Mouse (Mus musculus): Measurements from ENCODE around the gene Rps6ka3. TPM values are rescaled to one million over a fixed set of nuclear protein-coding genes. Genes with fewer than 3 reads are reported as not detected.

Rps6ka3 gene
- polyA plus RNA-seq, 1 experiment from 2014 or later, result 4.3 TPM

DNA sequence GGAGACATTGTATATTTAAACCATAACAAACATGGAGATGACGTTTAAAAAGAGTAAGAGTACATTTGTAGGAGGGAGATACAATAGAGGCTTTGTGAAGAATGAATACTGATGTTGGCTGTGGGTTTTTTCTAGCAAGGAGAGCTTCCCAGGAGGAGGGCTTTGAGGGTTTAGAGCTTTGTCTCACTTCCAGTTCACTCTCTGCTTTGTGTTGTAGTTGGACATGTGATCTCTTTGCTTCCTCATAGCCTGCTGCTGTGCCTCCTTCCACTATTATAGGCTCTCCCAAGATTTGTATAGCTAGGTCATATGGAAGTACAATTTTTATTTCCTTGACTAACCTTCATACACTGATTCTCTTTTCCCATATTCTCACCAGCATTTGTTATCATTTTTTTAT is 27.2 kb downstream of the Rps6ka3 start:
- Histone ChIP-seq H3K4me2 (ENCODE audit: low read length) (no peak overlapping the region), H3K27ac (ENCODE audit: low read depth, low read length) (no peak overlapping the region), H3K36me3 (ENCODE audit: control insufficient read depth, insufficient read depth, low read length) (no peaks in the 10 kb centered on the region), H3K27me3 (replicated peaks; ENCODE audit: control insufficient read depth, insufficient read depth, low read length) (no peaks in the 10 kb centered on the region), H3K4me1 (ENCODE audit: control insufficient read depth, insufficient read depth, low read length) (no peaks in the 10 kb centered on the region), H3K4me3 (ENCODE audit: low read depth, low read length) (no peak overlapping the region), H3K9ac (ENCODE audit: low read length) (no peak overlapping the region), H3K9me3 (replicated peaks; ENCODE audit: control insufficient read depth, low read length) (no peaks in the 10 kb centered on the region)
- WGBS, result 24% methylated on average over 1 of the region's 1 CpGs
- ATAC-seq (no peak), DNase-seq (ENCODE audit: low spot score) (no peak)

DNA sequence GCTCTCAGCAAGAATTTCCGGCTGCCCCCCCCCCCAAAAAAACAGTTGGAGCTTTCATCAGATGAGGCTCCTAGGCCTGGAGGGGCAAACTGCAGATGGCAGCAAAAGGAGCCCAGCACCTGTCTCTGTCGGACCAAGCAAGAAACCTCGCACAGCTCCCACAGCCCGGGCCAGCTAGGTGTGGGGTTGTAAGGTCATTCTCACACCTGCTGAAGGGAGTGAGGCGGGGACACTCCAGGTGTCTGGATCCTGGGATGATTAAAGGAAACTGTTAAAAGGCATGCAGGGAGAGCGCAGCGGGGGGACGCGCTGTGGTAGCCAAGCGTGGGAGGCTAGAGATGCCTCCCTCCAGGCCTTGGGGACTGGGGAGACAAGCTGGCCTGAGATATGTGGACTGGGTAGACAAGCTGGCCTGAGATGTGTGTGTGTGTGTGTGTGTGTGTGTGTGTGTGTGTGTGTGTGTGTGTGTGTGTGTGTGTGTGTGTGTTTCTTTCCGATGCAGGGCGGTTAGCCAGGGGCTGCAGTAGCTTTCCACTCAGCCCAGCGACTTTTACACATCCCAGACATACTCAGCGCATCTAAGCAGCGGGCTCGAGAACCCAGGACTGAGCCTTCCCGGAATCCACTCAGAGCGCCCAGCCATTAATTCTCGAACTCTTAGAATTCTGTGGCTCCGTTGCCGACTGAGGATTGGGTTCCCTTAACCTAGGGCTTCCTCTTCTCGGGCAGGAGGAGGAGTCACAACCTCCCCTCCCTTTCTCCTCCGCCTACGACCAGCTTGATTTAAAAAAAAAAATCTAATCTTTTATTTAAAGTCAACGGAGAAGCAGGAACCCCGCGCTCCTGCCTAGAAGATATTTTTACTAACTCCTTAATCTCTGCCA is 44.1 kb downstream of the Rps6ka3 start:
- peak overlapping the region; percentile 55; the same call in 1 of the 2 replicates for H3K27ac ChIP-seq (ENCODE audit: low read depth, low read length)
- ATAC-seq, result no peak
- H3K36me3 ChIP-seq (ENCODE audit: control insufficient read depth, insufficient read depth, low read length), result no peaks in the 10 kb centered on the region
- peak overlapping the region; percentile 57 for H3K4me3 ChIP-seq (ENCODE audit: low read depth, low read length)
- peak overlapping the region; percentile 53 for H3K4me2 ChIP-seq (ENCODE audit: low read length)
- no peaks in the 10 kb centered on the region for H3K4me1 ChIP-seq (ENCODE audit: control insufficient read depth, insufficient read depth, low read length)
- 33% methylated on average over 26 of the region's 27 CpGs for WGBS
- H3K9me3 ChIP-seq (replicated peaks; ENCODE audit: control insufficient read depth, low read length), result no peaks in the 10 kb centered on the region
- H3K9ac ChIP-seq (ENCODE audit: low read length), result peak overlapping the region; percentile 32; the same call in 1 of the 2 replicates
- no peaks in the 10 kb centered on the region for H3K27me3 ChIP-seq (replicated peaks; ENCODE audit: control insufficient read depth, insufficient read depth, low read length)
- peak; percentile 33 for DNase-seq (ENCODE audit: low spot score)

DNA sequence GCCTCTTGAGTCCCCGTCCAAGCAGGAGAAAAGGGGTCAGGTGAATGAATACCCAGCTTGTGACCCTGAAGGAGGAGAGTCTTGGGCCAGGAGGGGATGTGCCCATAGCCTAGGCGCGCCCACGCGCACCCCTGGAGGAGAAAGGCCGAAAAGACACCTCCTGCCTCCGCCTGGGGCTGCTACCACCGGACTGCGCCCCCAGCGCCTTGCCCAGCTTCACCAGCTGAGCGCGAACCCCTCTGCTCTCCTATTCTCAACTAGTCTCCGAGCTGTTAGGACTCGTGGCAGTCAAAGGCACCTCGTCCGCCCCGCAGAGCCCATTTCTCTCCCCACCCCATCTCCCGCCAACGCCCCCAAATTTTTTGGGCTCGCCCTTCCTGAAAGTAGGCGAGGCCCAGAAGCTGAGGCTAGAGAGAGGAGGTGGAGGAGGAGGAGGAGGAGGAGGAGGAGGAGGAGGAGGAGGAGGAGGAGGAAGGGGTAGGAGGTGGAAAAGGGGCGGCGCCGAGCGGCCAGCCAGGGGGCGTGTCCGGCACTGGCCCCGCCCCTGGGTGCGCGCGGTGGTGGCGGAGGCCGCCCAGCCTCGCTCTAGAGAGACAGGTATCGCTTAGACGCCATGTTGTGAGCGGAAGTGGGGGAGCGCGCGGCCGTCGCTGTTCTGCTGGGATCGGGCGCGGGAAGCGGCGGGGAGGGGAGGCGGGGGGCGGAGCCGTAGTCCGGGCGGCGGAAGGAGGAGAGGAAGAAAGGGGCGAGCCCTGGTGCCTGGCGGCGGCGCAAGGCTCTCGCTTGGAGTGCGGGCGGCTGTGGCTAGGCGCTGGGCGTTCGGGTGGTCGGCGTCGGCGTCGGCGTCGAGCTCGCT is 45.2 kb downstream of the Rps6ka3 start:
- Histone ChIP-seq H3K4me3 (ENCODE audit: low read depth, low read length) (peak overlapping the region; percentile 57), H3K9ac (ENCODE audit: low read length) (peak overlapping the region; percentile 66), H3K4me2 (ENCODE audit: low read length) (peak overlapping the region; percentile 63), H3K27me3 (replicated peaks; ENCODE audit: control insufficient read depth, insufficient read depth, low read length) (no peaks in the 10 kb centered on the region), H3K36me3 (ENCODE audit: control insufficient read depth, insufficient read depth, low read length) (no peaks in the 10 kb centered on the region), H3K4me1 (ENCODE audit: control insufficient read depth, insufficient read depth, low read length) (no peaks in the 10 kb centered on the region), H3K27ac (ENCODE audit: low read depth, low read length) (peak overlapping the region; percentile 90), H3K9me3 (replicated peaks; ENCODE audit: control insufficient read depth, low read length) (no peaks in the 10 kb centered on the region)
- DNase-seq (ENCODE audit: low spot score), result peak; percentile 91
- ATAC-seq, result peak; percentile 97
- WGBS, result 31% methylated on average over 48 of the region's 71 CpGs

DNA sequence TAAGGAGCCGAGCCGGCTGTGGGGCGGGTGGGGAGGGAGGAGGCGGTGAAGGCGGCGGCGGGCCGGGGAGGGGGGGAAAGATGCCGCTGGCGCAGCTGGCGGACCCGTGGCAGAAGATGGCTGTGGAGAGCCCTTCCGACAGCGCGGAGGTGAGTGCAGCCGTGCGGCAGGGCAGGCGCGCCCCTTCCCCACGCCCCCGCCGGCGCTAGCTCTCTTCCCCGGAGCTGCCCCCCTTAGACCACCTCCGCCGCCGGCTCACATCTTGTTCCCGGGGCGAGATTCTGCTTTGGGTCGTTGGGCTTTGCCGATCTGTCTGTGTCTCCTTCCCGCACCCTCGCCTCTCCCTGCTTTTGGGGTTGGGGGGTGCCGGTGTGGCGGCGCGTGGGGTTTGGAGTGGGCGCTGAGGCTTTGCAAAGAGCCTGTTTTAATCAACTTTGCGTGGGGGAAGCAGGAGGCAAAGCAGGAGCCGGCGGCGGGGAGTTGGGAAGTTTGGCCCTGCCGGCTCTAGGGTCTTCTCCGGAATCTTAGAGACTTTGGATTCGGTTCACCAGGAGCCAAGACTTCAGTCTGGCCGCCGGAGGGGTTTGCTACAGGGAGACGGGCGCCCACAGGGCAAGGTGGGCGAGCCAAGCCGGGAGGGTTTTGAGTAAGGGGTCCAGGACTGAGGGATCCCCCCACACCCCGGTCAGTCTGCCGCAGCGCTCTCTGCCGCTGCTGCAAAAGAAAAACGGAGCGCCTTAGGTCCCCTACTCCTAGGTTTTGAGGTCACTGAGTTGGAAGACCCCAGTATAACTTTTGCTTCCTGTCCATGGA is 46.1 kb downstream of the Rps6ka3 start:
- Histone ChIP-seq H3K4me3 (ENCODE audit: low read depth, low read length) (peak overlapping the region; percentile 57), H3K9ac (ENCODE audit: low read length) (peak overlapping the region; percentile 66), H3K9me3 (replicated peaks; ENCODE audit: control insufficient read depth, low read length) (no peaks in the 10 kb centered on the region), H3K36me3 (ENCODE audit: control insufficient read depth, insufficient read depth, low read length) (no peaks in the 10 kb centered on the region), H3K4me1 (ENCODE audit: control insufficient read depth, insufficient read depth, low read length) (no peaks in the 10 kb centered on the region), H3K27ac (ENCODE audit: low read depth, low read length) (peak overlapping the region; percentile 90), H3K4me2 (ENCODE audit: low read length) (peak overlapping the region; percentile 63), H3K27me3 (replicated peaks; ENCODE audit: control insufficient read depth, insufficient read depth, low read length) (no peaks in the 10 kb centered on the region)
- WGBS, result 24% methylated on average over 48 of the region's 57 CpGs
- ATAC-seq (peak; percentile 60), DNase-seq (ENCODE audit: low spot score) (peak; percentile 29)

DNA sequence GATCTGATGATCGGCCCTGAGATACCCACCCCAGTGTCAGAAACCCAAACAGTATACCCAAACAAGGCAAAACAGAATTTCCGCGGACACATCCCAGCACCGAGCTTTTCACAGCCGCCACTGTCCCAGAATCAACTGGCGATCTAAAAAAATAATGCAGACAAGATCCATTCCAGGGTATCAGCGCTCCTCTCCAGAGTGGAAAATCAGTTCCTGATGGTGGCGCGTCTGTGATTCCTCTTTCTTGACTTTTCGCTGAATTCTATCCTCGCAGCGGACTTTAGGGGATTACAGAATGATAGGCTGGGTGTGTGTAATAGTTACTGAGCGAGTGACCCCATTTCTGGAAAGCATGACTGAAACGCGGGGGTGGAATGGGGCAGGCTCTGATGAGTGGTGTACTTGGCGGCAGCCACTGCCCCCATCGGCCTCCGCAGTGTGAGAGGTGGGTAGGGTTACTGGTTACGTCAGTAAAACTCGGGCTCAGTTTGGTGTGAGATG is 46.9 kb downstream of the Rps6ka3 start:
- no peaks in the 10 kb centered on the region for H3K27me3 ChIP-seq (replicated peaks; ENCODE audit: control insufficient read depth, insufficient read depth, low read length)

DNA sequence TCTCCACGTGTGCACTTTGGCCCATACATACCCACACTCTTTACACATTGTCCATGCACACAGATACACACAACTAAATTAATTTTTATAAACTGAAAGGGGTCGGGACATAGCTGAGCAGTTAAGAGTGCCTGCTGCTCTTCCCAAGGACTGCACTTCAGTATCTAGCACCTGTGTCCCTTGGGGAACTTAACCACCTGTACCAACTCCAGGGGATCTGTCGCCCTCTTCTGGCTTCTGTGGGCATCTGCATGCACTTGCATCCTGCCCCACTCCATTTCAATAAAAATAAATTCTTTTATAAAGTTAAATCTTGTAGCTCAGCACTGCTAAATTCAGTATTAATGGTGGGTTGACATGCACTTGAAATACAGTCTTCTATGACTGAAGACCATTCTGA is 54.6 kb downstream of the Rps6ka3 start:
- Histone ChIP-seq H3K27ac (ENCODE audit: low read depth, low read length) (no peak overlapping the region), H3K4me3 (ENCODE audit: low read depth, low read length) (no peak overlapping the region), H3K9ac (ENCODE audit: low read length) (no peak overlapping the region), H3K36me3 (ENCODE audit: control insufficient read depth, insufficient read depth, low read length) (no peaks in the 10 kb centered on the region), H3K27me3 (replicated peaks; ENCODE audit: control insufficient read depth, insufficient read depth, low read length) (no peaks in the 10 kb centered on the region), H3K9me3 (replicated peaks; ENCODE audit: control insufficient read depth, low read length) (no peaks in the 10 kb centered on the region), H3K4me1 (ENCODE audit: control insufficient read depth, insufficient read depth, low read length) (no peaks in the 10 kb centered on the region), H3K4me2 (ENCODE audit: low read length) (no peak overlapping the region)
- ATAC-seq (no peak), DNase-seq (ENCODE audit: low spot score) (no peak)
- WGBS, result 34% methylated on average over 3 of the region's 3 CpGs

More for the DNA sequence above, 46.9 kb downstream of the Rps6ka3 start:
- H3K9ac ChIP-seq (ENCODE audit: low read length), result peak overlapping the region; percentile 66
- H3K9me3 ChIP-seq (replicated peaks; ENCODE audit: control insufficient read depth, low read length), result no peaks in the 10 kb centered on the region
- no peaks in the 10 kb centered on the region for H3K36me3 ChIP-seq (ENCODE audit: control insufficient read depth, insufficient read depth, low read length)
- H3K27ac ChIP-seq (ENCODE audit: low read depth, low read length), result no peak overlapping the region
- H3K4me2 ChIP-seq (ENCODE audit: low read length), result peak overlapping the region; percentile 63
- no peaks in the 10 kb centered on the region for H3K4me1 ChIP-seq (ENCODE audit: control insufficient read depth, insufficient read depth, low read length)
- DNase-seq (ENCODE audit: low spot score) (peak; percentile 22), ATAC-seq (no peak)
- peak overlapping the region; percentile 57 for H3K4me3 ChIP-seq (ENCODE audit: low read depth, low read length)
- WGBS, result 30% methylated on average over 20 of the region's 20 CpGs

DNA sequence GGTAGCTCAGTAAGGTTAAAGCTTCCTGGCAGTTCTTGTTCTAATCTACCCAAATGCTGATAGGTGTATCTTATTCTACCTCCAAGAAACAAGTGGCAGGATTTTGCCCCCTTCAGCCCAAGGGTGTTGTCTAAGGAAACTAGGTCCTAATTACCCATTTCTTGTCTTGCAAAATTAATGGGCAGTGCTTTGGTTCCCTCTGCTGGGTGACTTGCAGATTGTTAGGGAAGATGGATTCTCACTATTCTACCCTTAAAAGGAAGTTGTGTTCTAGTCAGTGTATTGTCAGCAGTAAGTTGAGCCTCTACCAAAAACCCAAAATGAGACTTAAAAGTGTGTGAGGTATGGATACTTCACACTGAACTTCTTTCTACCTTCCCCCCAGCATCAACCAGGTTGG is 59.0 kb downstream of the Rps6ka3 start:
- Histone ChIP-seq H3K4me3 (ENCODE audit: low read depth, low read length) (no peak overlapping the region), H3K9me3 (replicated peaks; ENCODE audit: control insufficient read depth, low read length) (no peaks in the 10 kb centered on the region), H3K4me2 (ENCODE audit: low read length) (no peak overlapping the region), H3K9ac (ENCODE audit: low read length) (no peak overlapping the region), H3K36me3 (ENCODE audit: control insufficient read depth, insufficient read depth, low read length) (no peaks in the 10 kb centered on the region), H3K27me3 (replicated peaks; ENCODE audit: control insufficient read depth, insufficient read depth, low read length) (no peaks in the 10 kb centered on the region), H3K4me1 (ENCODE audit: control insufficient read depth, insufficient read depth, low read length) (no peaks in the 10 kb centered on the region), H3K27ac (ENCODE audit: low read depth, low read length) (no peak overlapping the region)
- ATAC-seq (no peak), DNase-seq (ENCODE audit: low spot score) (peak; percentile 17)

DNA sequence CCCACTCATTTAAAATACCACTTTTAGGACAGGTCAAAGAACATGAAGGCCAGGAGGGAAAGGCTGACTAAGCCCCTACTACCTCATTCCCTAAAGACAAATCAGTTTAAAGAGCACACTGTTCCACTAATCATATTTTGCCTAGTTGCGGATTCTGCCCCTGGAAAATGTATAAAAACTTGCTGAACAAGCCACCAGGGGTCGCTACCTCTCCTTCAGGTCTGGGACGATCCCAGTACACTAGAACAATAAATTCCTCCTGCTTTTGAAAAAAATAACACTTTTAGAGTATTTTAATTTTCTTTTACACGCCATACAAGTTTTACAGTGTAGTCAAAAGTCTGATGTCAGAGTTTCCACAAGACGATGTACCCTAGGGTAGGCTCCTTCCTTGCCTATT is 76.7 kb downstream of the Rps6ka3 start:
- no peak overlapping the region for H3K9ac ChIP-seq (ENCODE audit: low read length)
- H3K9me3 ChIP-seq (replicated peaks; ENCODE audit: control insufficient read depth, low read length), result no peaks in the 10 kb centered on the region
- ATAC-seq (no peak), DNase-seq (ENCODE audit: low spot score) (peak; percentile 3)
- no peaks in the 10 kb centered on the region for H3K36me3 ChIP-seq (ENCODE audit: control insufficient read depth, insufficient read depth, low read length)
- no peaks in the 10 kb centered on the region for H3K27me3 ChIP-seq (replicated peaks; ENCODE audit: control insufficient read depth, insufficient read depth, low read length)
- no peak overlapping the region for H3K27ac ChIP-seq (ENCODE audit: low read depth, low read length)
- no peaks in the 10 kb centered on the region for H3K4me1 ChIP-seq (ENCODE audit: control insufficient read depth, insufficient read depth, low read length)
- 61% methylated on average over 5 of the region's 5 CpGs for WGBS
- H3K4me3 ChIP-seq (ENCODE audit: low read depth, low read length), result no peak overlapping the region
- no peak overlapping the region for H3K4me2 ChIP-seq (ENCODE audit: low read length)

All from forebrain, embryonic 14.5 days (tissue).